Mouse (Mus musculus): ENCODE measurements at regions not wholly inside any gene's neighbourhood (a gene's known extent, or its start where the extent isn't known, plus 50 kb on each side); places are given as distances from the start of the nearest gene placed in this dataset.

- Histone ChIP-seq H3K4me3 (ENCODE audit: control insufficient read depth in 1 of 2, insufficient read depth in 1 of 2, low read depth in 2 of 2, low read length in 2 of 2) (no peak overlapping the region), H3K36me3 (ENCODE audit: control insufficient read depth in 1 of 2, insufficient read depth in 2 of 2, low read length in 2 of 2) (no peaks in the 10 kb centered on the region), H3K9me3 (replicated peaks; ENCODE audit: insufficient read depth, low read length) (no peaks in the 10 kb centered on the region), H3K79me2 (ENCODE audit: control insufficient read depth, insufficient read depth, low read length, poor library complexity) (no peaks in the 10 kb centered on the region; the same call in 1 of the 2 replicates), H3K9ac (ENCODE audit: control insufficient read depth, low read depth, low read length, poor library complexity, severe bottlenecking) (no peak overlapping the region), H3K4me1 (ENCODE audit: control insufficient read depth in 1 of 2, insufficient read depth in 2 of 2, low read length in 2 of 2) (no peaks in the 10 kb centered on the region), H3K27me3 (ENCODE audit: control insufficient read depth in 1 of 2, insufficient read depth in 2 of 2, low read length in 2 of 2) (no peaks in the 10 kb centered on the region), H3K27ac (ENCODE audit: control insufficient read depth, low read depth, low read length) (no peak overlapping the region)
- no peak for DNase-seq (ENCODE audit: low read depth, low spot score)
- TF ChIP-seq POLR2AphosphoS2 (IDR thresholded peaks at IDR 0.05; ENCODE audit: low read length) = no peak
- no peak for TF ChIP-seq RCOR1 (IDR thresholded peaks at IDR 0.05; ENCODE audit: low read depth, low read length)
- TF ChIP-seq POLR2A (IDR thresholded peaks at IDR 0.05; ENCODE audit: control insufficient read depth in 1 of 2, insufficient read depth in 1 of 2, low read depth in 1 of 2, low read length in 2 of 2, poor library complexity in 1 of 2) = no peak
- TF ChIP-seq JUND (IDR thresholded peaks at IDR 0.05; ENCODE audit: low read depth, low read length) = no peak
- no peak for TF ChIP-seq SIN3A (IDR thresholded peaks at IDR 0.05; ENCODE audit: low read length)
- no peak for TF ChIP-seq ZMIZ1 (IDR thresholded peaks at IDR 0.05; ENCODE audit: low read depth, low read length)
- TF ChIP-seq ZKSCAN1 (IDR thresholded peaks at IDR 0.05; ENCODE audit: low read depth, low read length) = no peak
- TF ChIP-seq UBTF (IDR thresholded peaks at IDR 0.05; ENCODE audit: borderline replicate concordance, insufficient read depth, low read depth, low read length) = no peak
- TF ChIP-seq CHD2 (IDR thresholded peaks at IDR 0.05; ENCODE audit: low read length) = no peak
- TF ChIP-seq TBP (IDR thresholded peaks at IDR 0.05; ENCODE audit: low read depth, low read length) = no peak
- TF ChIP-seq EP300 (IDR thresholded peaks at IDR 0.05; ENCODE audit: low read depth in 1 of 2, low read length in 2 of 2) = no peak
- no peak for TF ChIP-seq RAD21 (IDR thresholded peaks at IDR 0.05; ENCODE audit: low read depth, low read length)
- no peak for TF ChIP-seq ZNF384 (IDR thresholded peaks at IDR 0.05; ENCODE audit: low read depth, low read length)
- no peak for TF ChIP-seq SMC3 (IDR thresholded peaks at IDR 0.05; ENCODE audit: low read depth, low read length)
- no peak for TF ChIP-seq MAZ (IDR thresholded peaks at IDR 0.05; ENCODE audit: low read depth, low read length)
- TF ChIP-seq ZC3H11A (IDR thresholded peaks at IDR 0.05; ENCODE audit: low read depth, low read length) = no peak
Measured at GRCm38 (mm10) chr4:22088209-22088787, 157.2 kb downstream of the Faxc start.

GRCm38 (mm10) chr4:22089637-22090041 is 158.5 kb downstream of the Faxc start:
- TF ChIP-seq MEF2A (IDR thresholded peaks at IDR 0.05; ENCODE audit: extremely low read depth, insufficient replicate concordance, low read depth, low read length, poor library complexity, severe bottlenecking) (no peak), MAFK (IDR thresholded peaks at IDR 0.05; ENCODE audit: borderline replicate concordance, low read depth, low read length) (no peak), POLR2A (IDR thresholded peaks at IDR 0.05; ENCODE audit: control insufficient read depth in 1 of 2, insufficient read depth in 1 of 2, low read depth in 1 of 2, low read length in 2 of 2, poor library complexity in 1 of 2) (no peak), CHD2 (IDR thresholded peaks at IDR 0.05; ENCODE audit: low read length) (no peak), HCFC1 (IDR thresholded peaks at IDR 0.05; ENCODE audit: low read depth, low read length) (no peak), POLR2AphosphoS2 (IDR thresholded peaks at IDR 0.05; ENCODE audit: low read length) (no peak), POLR2AphosphoS5 (IDR thresholded peaks at IDR 0.05; ENCODE audit: borderline replicate concordance, low read depth, low read length) (no peak), ZNF384 (IDR thresholded peaks at IDR 0.05; ENCODE audit: low read depth, low read length) (no peak), SMC3 (IDR thresholded peaks at IDR 0.05; ENCODE audit: low read depth, low read length) (no peak), CTCF (IDR thresholded peaks at IDR 0.05 in 2 of 3, conservative IDR thresholded peaks at IDR 0.05 in 1 of 3; ENCODE audit: control insufficient read depth in 1 of 3, insufficient read depth in 1 of 3, low read depth in 2 of 3, low read length in 3 of 3, poor library complexity in 1 of 3, severe bottlenecking in 1 of 3) (no peak), ETS1 (IDR thresholded peaks at IDR 0.05; ENCODE audit: low read depth, low read length) (no peak), SIN3A (IDR thresholded peaks at IDR 0.05; ENCODE audit: low read length) (no peak), ZKSCAN1 (IDR thresholded peaks at IDR 0.05; ENCODE audit: low read depth, low read length) (no peak), NRF1 (IDR thresholded peaks at IDR 0.05; ENCODE audit: insufficient read depth, low read depth, low read length, poor library complexity, severe bottlenecking) (no peak), BHLHE40 (IDR thresholded peaks at IDR 0.05; ENCODE audit: borderline replicate concordance, low read depth, low read length) (no peak), EP300 (IDR thresholded peaks at IDR 0.05; ENCODE audit: low read depth in 1 of 2, low read length in 2 of 2) (no peak), TAL1 (IDR thresholded peaks at IDR 0.05; ENCODE audit: low read length) (no peak), GATA1 (IDR thresholded peaks at IDR 0.05; ENCODE audit: low read depth, low read length) (no peak), MYB (IDR thresholded peaks at IDR 0.05; ENCODE audit: low read depth, low read length) (no peak), MXI1 (IDR thresholded peaks at IDR 0.05; ENCODE audit: low read depth, low read length) (no peak)

More at GRCm38 (mm10) chr4:22089637-22090041, 158.5 kb downstream of the Faxc start:
- Histone ChIP-seq H3K4me1 (ENCODE audit: control insufficient read depth in 1 of 2, insufficient read depth in 2 of 2, low read length in 2 of 2) (no peaks in the 10 kb centered on the region), H3K9ac (ENCODE audit: control insufficient read depth, low read depth, low read length, poor library complexity, severe bottlenecking) (no peak overlapping the region), H3K4me3 (ENCODE audit: control insufficient read depth in 1 of 2, insufficient read depth in 1 of 2, low read depth in 2 of 2, low read length in 2 of 2) (no peak overlapping the region), H3K36me3 (ENCODE audit: control insufficient read depth in 1 of 2, insufficient read depth in 2 of 2, low read length in 2 of 2) (no peaks in the 10 kb centered on the region), H3K9me3 (replicated peaks; ENCODE audit: insufficient read depth, low read length) (no peaks in the 10 kb centered on the region), H3K27ac (ENCODE audit: control insufficient read depth, low read depth, low read length) (no peak overlapping the region), H3K27me3 (ENCODE audit: control insufficient read depth in 1 of 2, insufficient read depth in 2 of 2, low read length in 2 of 2) (no peaks in the 10 kb centered on the region), H3K79me2 (ENCODE audit: control insufficient read depth, insufficient read depth, low read length, poor library complexity) (no peaks in the 10 kb centered on the region; the same call in 1 of the 2 replicates)
- DNase-seq (ENCODE audit: low read depth, low spot score) = no peak

All from MEL (cell line).